Mouse (Mus musculus): ENCODE measurements around the gene Arhgap24. TPM values are rescaled to one million over a fixed set of nuclear protein-coding genes. Genes with fewer than 3 reads are reported as not detected.

The Arhgap24 gene
- 27.4 to 33.2 TPM (median 28.0 TPM) in 4 replicates for total RNA-seq (2023)

DNA sequence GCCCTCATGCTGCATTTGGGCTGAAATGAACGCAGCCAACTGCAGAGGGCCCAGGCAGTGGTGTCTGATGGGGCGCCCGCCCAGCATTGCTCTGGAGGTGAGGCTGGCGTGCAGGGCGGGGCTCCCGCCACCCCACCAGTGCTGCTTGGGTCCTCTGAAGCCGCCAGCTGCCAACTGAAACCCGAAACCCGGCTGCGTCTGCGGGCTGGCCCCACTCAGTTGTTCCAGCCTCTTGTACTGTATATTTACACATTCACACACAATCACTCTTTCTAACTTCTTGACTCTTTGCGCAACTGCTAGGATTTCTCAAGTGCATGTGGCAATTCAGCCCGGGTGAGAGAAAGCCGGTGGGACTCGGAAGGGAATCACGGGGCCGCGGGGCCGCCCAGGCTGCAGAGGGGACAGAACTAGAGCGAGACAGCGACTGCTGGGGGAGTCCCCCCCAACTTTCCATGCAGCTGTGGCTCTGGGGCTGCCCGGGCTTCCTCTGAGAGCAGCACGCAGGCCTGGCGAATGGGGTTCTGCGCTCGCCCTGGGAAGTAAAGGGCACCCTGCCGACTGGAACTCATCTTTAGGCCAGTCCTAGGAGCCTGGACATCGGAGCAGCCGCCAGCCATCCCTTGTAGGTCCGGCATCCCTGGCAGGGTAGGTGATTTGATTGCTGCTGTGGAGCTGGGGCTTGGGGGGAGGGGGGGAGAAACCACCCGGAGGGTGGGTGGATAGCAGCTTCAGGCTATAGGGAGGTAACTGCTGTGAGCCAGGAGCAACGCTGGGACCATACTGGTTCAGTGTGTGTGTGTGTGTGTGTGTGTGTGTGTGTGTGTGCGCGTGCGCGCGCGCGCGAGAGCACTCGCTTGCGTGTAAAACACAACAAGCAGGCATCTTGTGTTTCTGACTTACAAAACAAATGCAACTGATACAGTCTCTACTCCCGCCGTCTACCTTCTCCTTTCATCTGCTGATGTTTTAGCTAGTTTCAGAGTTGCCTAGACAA is at the start of gene Arhgap24:
TSS of gene Arhgap24 (plus strand) at position 177 of the 997 bp plus-strand sequence.

